Mouse (Mus musculus): ENCODE results near the gene Uso1.

GRCm38 (mm10) chr5:92098351-92099109 is 39.2 kb upstream of the Uso1 start:
- TF ChIP-seq POLR2A (IDR thresholded peaks at IDR 0.05; ENCODE audit: low read depth, low read length) (no peak), CTCF (IDR thresholded peaks at IDR 0.05; ENCODE audit: extremely low read depth, insufficient read length, insufficient replicate concordance, low read depth, low read length) (no peak)

All from small intestine, adult 2 months (tissue).